Mouse (Mus musculus): ENCODE measurements around the gene Dab1. TPM values are rescaled to one million over a fixed set of nuclear protein-coding genes. Genes with fewer than 3 reads are reported as not detected.

Gene Dab1
- polyA plus RNA-seq, 1 experiment from 2014 or later, result 1.3 TPM

DNA sequence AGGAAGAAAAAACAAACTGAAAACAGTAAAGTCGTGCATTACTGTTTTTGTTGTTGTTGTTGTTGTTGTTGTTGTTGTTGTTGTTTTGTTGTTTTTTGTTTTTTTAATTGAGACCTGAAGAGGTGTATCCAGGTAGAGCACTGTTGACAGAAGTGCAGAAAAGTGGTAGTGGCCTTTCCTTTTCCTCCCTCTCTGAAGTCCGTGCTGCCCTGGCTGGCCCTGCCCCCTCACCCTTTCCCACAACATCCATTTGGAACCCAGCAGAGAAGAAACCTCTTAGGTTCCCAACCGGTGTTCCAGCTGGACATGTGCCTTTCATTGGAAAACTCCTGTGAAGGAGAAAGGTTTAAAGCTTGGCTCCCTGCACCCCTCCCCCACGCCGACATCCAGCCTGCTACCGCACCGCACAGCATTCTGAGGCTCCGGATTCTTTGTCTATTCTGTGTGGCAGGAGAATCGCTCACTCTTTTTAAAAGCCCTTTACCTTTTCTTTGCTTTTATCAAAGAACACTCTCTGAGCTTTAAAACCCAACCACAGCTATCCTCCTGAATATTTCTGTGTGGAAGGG is 334.6 kb downstream of the Dab1 start:
- no peak overlapping the region for H3K27ac ChIP-seq (ENCODE audit: low read length)
- H3K27me3 ChIP-seq (ENCODE audit: control insufficient read depth, insufficient read depth, low read depth, low read length), result no peaks in the 10 kb centered on the region
- no peak for ATAC-seq (ENCODE audit: low read depth)
- no peak overlapping the region for H3K4me3 ChIP-seq (ENCODE audit: low read depth, low read length)
- no peaks in the 10 kb centered on the region for H3K4me1 ChIP-seq (ENCODE audit: control insufficient read depth, low read depth, low read length)
- H3K9me3 ChIP-seq (replicated peaks; ENCODE audit: control insufficient read depth, low read length), result no peaks in the 10 kb centered on the region
- H3K4me2 ChIP-seq (ENCODE audit: low read depth, low read length), result no peak overlapping the region
- H3K9ac ChIP-seq (ENCODE audit: low read depth, low read length), result no peak overlapping the region
- 50% methylated on average over 9 of the region's 9 CpGs for WGBS (ENCODE audit: insufficient replicate concordance)
- no peaks in the 10 kb centered on the region for H3K36me3 ChIP-seq (ENCODE audit: control insufficient read depth, insufficient read depth)

DNA sequence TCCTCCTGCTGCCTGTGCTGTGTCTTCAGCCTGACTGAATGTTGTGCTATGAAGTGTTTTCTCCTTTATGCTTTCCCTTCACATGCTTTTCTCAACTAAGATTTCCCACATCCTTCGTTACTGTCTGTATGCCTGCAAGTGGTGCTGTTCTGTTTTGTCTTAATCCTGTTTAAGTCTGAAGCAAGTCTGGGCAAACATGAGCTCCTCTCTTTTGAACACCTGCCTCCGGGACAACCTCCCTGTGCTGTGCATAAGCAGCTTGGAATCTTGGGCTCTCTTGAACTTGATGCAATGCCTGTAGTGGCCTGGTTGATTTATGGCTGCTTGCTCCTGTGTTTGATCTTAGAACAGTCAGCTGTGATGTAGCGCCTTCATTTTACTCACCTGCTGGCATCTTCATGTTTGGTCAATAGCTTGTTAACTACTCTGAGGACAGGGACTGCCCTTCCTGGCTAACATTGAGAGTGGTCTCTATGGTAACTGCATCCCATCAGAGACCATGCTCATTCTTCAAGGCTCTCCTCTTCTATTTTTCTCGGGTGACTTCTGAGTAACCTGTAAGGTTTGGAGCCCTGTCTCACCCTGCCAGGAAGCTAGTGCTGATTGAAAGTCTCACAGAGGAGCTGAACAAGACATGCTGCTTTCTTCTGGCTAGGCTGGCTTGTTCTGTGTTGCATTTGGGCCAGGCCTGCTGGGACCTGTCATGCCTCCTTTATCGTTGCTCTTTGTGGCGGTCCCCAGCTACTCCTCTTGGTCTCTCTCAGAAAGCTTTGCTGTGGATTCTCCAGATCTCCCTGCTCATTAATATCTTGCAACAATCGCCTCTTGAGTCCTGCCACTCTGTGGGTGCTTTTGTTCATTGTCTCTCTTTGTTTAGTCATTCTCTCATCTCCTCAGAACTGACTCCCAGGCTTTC is 342.2 kb downstream of the Dab1 start:
- no peak overlapping the region for H3K4me2 ChIP-seq (ENCODE audit: low read depth, low read length)
- no peaks in the 10 kb centered on the region for H3K4me1 ChIP-seq (ENCODE audit: control insufficient read depth, low read depth, low read length)
- ATAC-seq (ENCODE audit: low read depth), result no peak
- no peak overlapping the region for H3K27ac ChIP-seq (ENCODE audit: low read length)
- WGBS (ENCODE audit: insufficient replicate concordance), result 58% methylated on average over 7 of the region's 7 CpGs
- no peaks in the 10 kb centered on the region for H3K36me3 ChIP-seq (ENCODE audit: control insufficient read depth, insufficient read depth)
- H3K4me3 ChIP-seq (ENCODE audit: low read depth, low read length), result no peak overlapping the region
- no peaks in the 10 kb centered on the region for H3K27me3 ChIP-seq (ENCODE audit: control insufficient read depth, insufficient read depth, low read depth, low read length)
- no peak overlapping the region for H3K9ac ChIP-seq (ENCODE audit: low read depth, low read length)
- H3K9me3 ChIP-seq (replicated peaks; ENCODE audit: control insufficient read depth, low read length), result no peaks in the 10 kb centered on the region

- no peak overlapping the region for H3K9ac ChIP-seq (ENCODE audit: low read depth, low read length)
- H3K27me3 ChIP-seq (ENCODE audit: control insufficient read depth, insufficient read depth, low read depth, low read length), result no peaks in the 10 kb centered on the region
- H3K36me3 ChIP-seq (ENCODE audit: control insufficient read depth, insufficient read depth), result no peaks in the 10 kb centered on the region
- H3K4me1 ChIP-seq (ENCODE audit: control insufficient read depth, low read depth, low read length), result no peaks in the 10 kb centered on the region
- no peak overlapping the region for H3K27ac ChIP-seq (ENCODE audit: low read length)
- H3K9me3 ChIP-seq (replicated peaks; ENCODE audit: control insufficient read depth, low read length), result no peaks in the 10 kb centered on the region
- no peak for ATAC-seq (ENCODE audit: low read depth)
- WGBS (ENCODE audit: insufficient replicate concordance), result 64% methylated on average over 9 of the region's 9 CpGs
- no peak overlapping the region for H3K4me3 ChIP-seq (ENCODE audit: low read depth, low read length)
- no peak overlapping the region for H3K4me2 ChIP-seq (ENCODE audit: low read depth, low read length)
Observed at GRCm38 (mm10) chr4:103969906-103970305, 350.7 kb downstream of the Dab1 start.

GRCm38 (mm10) chr4:103974536-103974935 is 355.4 kb downstream of the Dab1 start:
- Histone ChIP-seq H3K36me3 (ENCODE audit: control insufficient read depth, insufficient read depth) (no peaks in the 10 kb centered on the region), H3K27me3 (ENCODE audit: control insufficient read depth, insufficient read depth, low read depth, low read length) (no peaks in the 10 kb centered on the region), H3K9me3 (replicated peaks; ENCODE audit: control insufficient read depth, low read length) (no peaks in the 10 kb centered on the region), H3K27ac (ENCODE audit: low read length) (no peak overlapping the region), H3K4me3 (ENCODE audit: low read depth, low read length) (no peak overlapping the region), H3K4me2 (ENCODE audit: low read depth, low read length) (no peak overlapping the region), H3K9ac (ENCODE audit: low read depth, low read length) (no peak overlapping the region), H3K4me1 (ENCODE audit: control insufficient read depth, low read depth, low read length) (no peaks in the 10 kb centered on the region)
- ATAC-seq (ENCODE audit: low read depth), result no peak
- WGBS (ENCODE audit: insufficient replicate concordance), result 43% methylated on average over 2 of the region's 2 CpGs

DNA sequence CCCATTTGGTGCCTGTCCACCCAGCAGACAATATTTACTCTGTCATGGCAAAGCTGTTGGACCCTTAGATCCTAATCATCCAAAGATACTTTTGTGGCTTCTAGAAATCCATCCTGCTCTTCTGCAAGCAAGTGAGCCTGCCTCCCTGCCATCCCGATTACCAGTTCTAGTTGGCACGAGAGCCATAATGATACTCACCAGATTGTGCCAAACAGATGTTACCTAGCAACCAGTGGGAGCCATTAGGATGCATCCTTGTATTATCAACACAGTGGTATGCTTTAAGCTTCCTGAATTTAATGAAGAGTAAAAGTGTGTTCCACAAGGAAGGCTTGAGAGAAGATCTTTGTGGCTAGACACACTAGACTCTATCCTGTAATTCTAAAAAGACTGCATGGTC is 355.8 kb downstream of the Dab1 start:
- no peaks in the 10 kb centered on the region for H3K27me3 ChIP-seq (ENCODE audit: control insufficient read depth, insufficient read depth, low read depth, low read length)
- no peak overlapping the region for H3K9ac ChIP-seq (ENCODE audit: low read depth, low read length)
- H3K9me3 ChIP-seq (replicated peaks; ENCODE audit: control insufficient read depth, low read length), result no peaks in the 10 kb centered on the region
- no peak overlapping the region for H3K27ac ChIP-seq (ENCODE audit: low read length)
- no peak overlapping the region for H3K4me2 ChIP-seq (ENCODE audit: low read depth, low read length)
- WGBS (ENCODE audit: insufficient replicate concordance), result 58% methylated on average over 2 of the region's 2 CpGs
- no peaks in the 10 kb centered on the region for H3K4me1 ChIP-seq (ENCODE audit: control insufficient read depth, low read depth, low read length)
- no peaks in the 10 kb centered on the region for H3K36me3 ChIP-seq (ENCODE audit: control insufficient read depth, insufficient read depth)
- H3K4me3 ChIP-seq (ENCODE audit: low read depth, low read length), result no peak overlapping the region
- no peak for ATAC-seq (ENCODE audit: low read depth)

GRCm38 (mm10) chr4:103993884-103994283 is 374.7 kb downstream of the Dab1 start:
- Histone ChIP-seq H3K27ac (ENCODE audit: low read length) (no peak overlapping the region), H3K9ac (ENCODE audit: low read depth, low read length) (no peak overlapping the region), H3K4me1 (ENCODE audit: control insufficient read depth, low read depth, low read length) (no peaks in the 10 kb centered on the region), H3K27me3 (ENCODE audit: control insufficient read depth, insufficient read depth, low read depth, low read length) (no peaks in the 10 kb centered on the region), H3K9me3 (replicated peaks; ENCODE audit: control insufficient read depth, low read length) (no peaks in the 10 kb centered on the region), H3K36me3 (ENCODE audit: control insufficient read depth, insufficient read depth) (no peaks in the 10 kb centered on the region), H3K4me2 (ENCODE audit: low read depth, low read length) (no peak overlapping the region), H3K4me3 (ENCODE audit: low read depth, low read length) (no peak overlapping the region)
- ATAC-seq (ENCODE audit: low read depth), result no peak
- 58% methylated on average over 3 of the region's 3 CpGs for WGBS (ENCODE audit: insufficient replicate concordance)

- no peaks in the 10 kb centered on the region for H3K27me3 ChIP-seq (ENCODE audit: control insufficient read depth, insufficient read depth, low read depth, low read length)
- ATAC-seq (ENCODE audit: low read depth), result no peak
- no peaks in the 10 kb centered on the region for H3K4me1 ChIP-seq (ENCODE audit: control insufficient read depth, low read depth, low read length)
- H3K4me2 ChIP-seq (ENCODE audit: low read depth, low read length), result no peak overlapping the region
- H3K9me3 ChIP-seq (replicated peaks; ENCODE audit: control insufficient read depth, low read length), result no peaks in the 10 kb centered on the region
- 39% methylated on average over 1 of the region's 1 CpGs for WGBS (ENCODE audit: insufficient replicate concordance)
- no peak overlapping the region for H3K27ac ChIP-seq (ENCODE audit: low read length)
- H3K9ac ChIP-seq (ENCODE audit: low read depth, low read length), result no peak overlapping the region
- no peak overlapping the region for H3K4me3 ChIP-seq (ENCODE audit: low read depth, low read length)
- H3K36me3 ChIP-seq (ENCODE audit: control insufficient read depth, insufficient read depth), result no peaks in the 10 kb centered on the region
Observed at GRCm38 (mm10) chr4:103994406-103994805, 375.2 kb downstream of the Dab1 start.

DNA sequence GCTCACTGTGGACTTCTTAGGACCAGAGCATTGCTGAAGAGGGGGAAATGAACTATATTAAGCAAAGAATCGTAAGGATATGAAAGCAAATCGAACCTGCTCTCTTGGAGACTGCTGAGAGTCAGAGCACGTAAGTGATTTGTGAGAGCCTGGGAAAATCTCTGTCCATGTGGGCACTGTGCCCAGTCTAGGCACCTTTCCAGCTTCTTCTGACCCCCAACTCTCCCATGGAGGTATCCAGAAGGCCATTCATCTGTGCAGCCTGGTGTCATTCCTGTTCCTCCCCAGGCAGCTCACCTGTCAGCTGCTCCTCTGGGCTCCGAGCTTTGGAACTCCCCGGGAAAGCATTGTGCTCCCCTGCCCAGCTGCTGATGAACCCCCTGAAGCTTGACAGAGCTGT is 389.2 kb downstream of the Dab1 start:
- Histone ChIP-seq H3K4me3 (ENCODE audit: low read depth, low read length) (no peak overlapping the region), H3K27me3 (ENCODE audit: control insufficient read depth, insufficient read depth, low read depth, low read length) (no peaks in the 10 kb centered on the region), H3K27ac (ENCODE audit: low read length) (no peak overlapping the region), H3K9me3 (replicated peaks; ENCODE audit: control insufficient read depth, low read length) (no peaks in the 10 kb centered on the region), H3K9ac (ENCODE audit: low read depth, low read length) (no peak overlapping the region), H3K4me2 (ENCODE audit: low read depth, low read length) (no peak overlapping the region), H3K4me1 (ENCODE audit: control insufficient read depth, low read depth, low read length) (no peaks in the 10 kb centered on the region), H3K36me3 (ENCODE audit: control insufficient read depth, insufficient read depth) (no peaks in the 10 kb centered on the region)
- WGBS (ENCODE audit: insufficient replicate concordance), result 57% methylated on average over 5 of the region's 5 CpGs
- ATAC-seq (ENCODE audit: low read depth), result no peak

DNA sequence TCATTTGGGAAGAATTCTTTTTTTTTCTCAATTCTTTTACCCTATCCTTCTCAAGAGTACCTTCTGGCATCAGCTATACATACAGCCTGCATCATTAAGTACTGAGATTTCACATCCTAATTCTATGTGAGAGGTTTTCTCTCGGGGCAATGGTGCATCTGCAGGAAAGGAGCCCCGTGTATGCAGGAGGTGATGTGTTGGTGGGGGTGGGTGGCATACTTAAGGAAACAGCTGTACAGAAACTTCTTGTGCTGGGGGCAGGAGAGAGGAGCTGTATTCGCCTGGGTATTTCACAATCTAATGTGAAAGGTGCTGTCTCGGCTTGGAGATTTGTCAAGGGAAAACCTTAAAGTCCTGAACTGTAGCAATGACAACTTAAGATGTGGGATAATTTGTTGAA is 392.5 kb downstream of the Dab1 start:
- Histone ChIP-seq H3K27ac (ENCODE audit: low read length) (no peak overlapping the region), H3K9me3 (replicated peaks; ENCODE audit: control insufficient read depth, low read length) (no peaks in the 10 kb centered on the region), H3K4me3 (ENCODE audit: low read depth, low read length) (no peak overlapping the region), H3K9ac (ENCODE audit: low read depth, low read length) (no peak overlapping the region), H3K4me2 (ENCODE audit: low read depth, low read length) (no peak overlapping the region), H3K27me3 (ENCODE audit: control insufficient read depth, insufficient read depth, low read depth, low read length) (no peaks in the 10 kb centered on the region), H3K36me3 (ENCODE audit: control insufficient read depth, insufficient read depth) (no peaks in the 10 kb centered on the region), H3K4me1 (ENCODE audit: control insufficient read depth, low read depth, low read length) (no peaks in the 10 kb centered on the region)
- WGBS (ENCODE audit: insufficient replicate concordance), result 46% methylated on average over 4 of the region's 4 CpGs
- ATAC-seq (ENCODE audit: low read depth), result no peak

Measured in liver, embryonic 16.5 days (tissue).